Mouse (Mus musculus): ENCODE results near the gene Utp20.
"Not testable (repeated sequence)": the region's sequence is repeated elsewhere in the genome, so short reads cannot be mapped to it uniquely, and the experiment has no call there.

DNA sequence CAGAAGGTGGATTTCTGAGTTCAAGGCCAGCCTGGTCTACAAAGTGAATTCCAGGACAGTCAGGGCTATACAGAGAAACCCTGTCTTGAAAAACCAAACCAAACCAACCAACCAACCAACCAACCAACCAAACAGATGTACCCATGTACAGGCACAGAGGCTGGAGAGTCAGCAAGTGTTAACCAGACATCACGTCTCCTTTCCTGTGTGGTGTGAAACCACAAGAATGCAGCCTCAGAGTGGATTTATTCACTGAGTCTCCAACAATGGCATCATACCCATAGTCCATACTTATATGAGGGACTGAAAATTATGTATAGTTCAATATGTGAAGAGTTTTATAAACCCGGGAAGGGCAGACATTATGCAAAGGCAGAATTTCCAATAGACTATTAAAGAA lies 43.5 kb downstream of the Utp20 start:
- TF ChIP-seq CTCF, POLR2A (IDR thresholded peaks at IDR 0.05; ENCODE audit: extremely low read depth, insufficient read depth, low read length): not testable (repeated sequence)

All from cortical plate, adult 2 months (tissue).